Mouse (Mus musculus): ENCODE data around the gene Gfer. TPM values are rescaled to one million over a fixed set of nuclear protein-coding genes. Genes with fewer than 3 reads are reported as not detected.

Gene Gfer
- total and polyA plus RNA-seq, 3 experiments, result 83.0 to 86.8 TPM; not detected in 1

GRCm38 (mm10) chr17:24730787-24731186 lies 34.8 kb upstream of the Gfer start:
- H3K4me3 ChIP-seq (ENCODE audit: control insufficient read depth in 1 of 2, insufficient read depth in 1 of 2, low read depth in 2 of 2, low read length in 2 of 2), result no peak overlapping the region
- no peak overlapping the region for H3K27ac ChIP-seq (ENCODE audit: control insufficient read depth, low read depth, low read length)
- H3K9ac ChIP-seq (ENCODE audit: control insufficient read depth, low read depth, low read length, poor library complexity, severe bottlenecking), result no peak overlapping the region
- DNase-seq (ENCODE audit: low read depth, low spot score), result no peak
- peaks cover 0 to 17% of the 10 kb centered on the region in 2 experiments; a peak in 3 of 4 replicates for H3K4me1 ChIP-seq (ENCODE audit: control insufficient read depth in 1 of 2, insufficient read depth in 2 of 2, low read length in 2 of 2)
- H3K9me3 ChIP-seq (replicated peaks; ENCODE audit: insufficient read depth, low read length), result no peaks in the 10 kb centered on the region
- H3K36me3 ChIP-seq (ENCODE audit: control insufficient read depth in 1 of 2, insufficient read depth in 2 of 2, low read length in 2 of 2), result peaks cover 0 to 5% of the 10 kb centered on the region in 2 experiments; a peak in 1 of 4 replicates
- TF ChIP-seq RCOR1 (IDR thresholded peaks at IDR 0.05; ENCODE audit: low read depth, low read length), result no peak
- no peaks in the 10 kb centered on the region for H3K79me2 ChIP-seq (ENCODE audit: control insufficient read depth, insufficient read depth, low read length, poor library complexity)
- H3K27me3 ChIP-seq (ENCODE audit: control insufficient read depth in 1 of 2, insufficient read depth in 2 of 2, low read length in 2 of 2), result no peaks in the 10 kb centered on the region

- Histone ChIP-seq H3K9me3 (replicated peaks; ENCODE audit: insufficient read depth, low read length) (no peaks in the 10 kb centered on the region), H3K27ac (ENCODE audit: control insufficient read depth, low read depth, low read length) (no peak overlapping the region), H3K27me3 (ENCODE audit: control insufficient read depth in 1 of 2, insufficient read depth in 2 of 2, low read length in 2 of 2) (no peaks in the 10 kb centered on the region), H3K36me3 (ENCODE audit: control insufficient read depth in 1 of 2, insufficient read depth in 2 of 2, low read length in 2 of 2) (peaks cover 0 to 5% of the 10 kb centered on the region in 2 experiments; a peak in 1 of 4 replicates), H3K4me1 (ENCODE audit: control insufficient read depth in 1 of 2, insufficient read depth in 2 of 2, low read length in 2 of 2) (peaks cover 0 to 12% of the 10 kb centered on the region in 2 experiments; a peak in 3 of 4 replicates), H3K4me3 (ENCODE audit: control insufficient read depth in 1 of 2, insufficient read depth in 1 of 2, low read depth in 2 of 2, low read length in 2 of 2) (no peak overlapping the region), H3K9ac (ENCODE audit: control insufficient read depth, low read depth, low read length, poor library complexity, severe bottlenecking) (no peak overlapping the region), H3K79me2 (ENCODE audit: control insufficient read depth, insufficient read depth, low read length, poor library complexity) (peaks cover under 1% of the 10 kb centered on the region)
- DNase-seq (ENCODE audit: low read depth, low spot score), result no peak
- TF ChIP-seq MAZ (IDR thresholded peaks at IDR 0.05; ENCODE audit: low read depth, low read length) (no peak), SIN3A (IDR thresholded peaks at IDR 0.05; ENCODE audit: low read length) (no peak), MEF2A (IDR thresholded peaks at IDR 0.05; ENCODE audit: extremely low read depth, insufficient replicate concordance, low read depth, low read length, poor library complexity, severe bottlenecking) (no peak), USF2 (IDR thresholded peaks at IDR 0.05; ENCODE audit: borderline replicate concordance in 1 of 2, insufficient read depth in 1 of 2, low read depth in 1 of 2, low read length in 2 of 2) (no peak), TAL1 (IDR thresholded peaks at IDR 0.05; ENCODE audit: low read length) (no peak), TBP (IDR thresholded peaks at IDR 0.05; ENCODE audit: low read depth, low read length) (no peak), NRF1 (IDR thresholded peaks at IDR 0.05; ENCODE audit: insufficient read depth, low read depth, low read length, poor library complexity, severe bottlenecking) (no peak), ZMIZ1 (IDR thresholded peaks at IDR 0.05; ENCODE audit: low read depth, low read length) (no peak), BHLHE40 (IDR thresholded peaks at IDR 0.05; ENCODE audit: borderline replicate concordance, low read depth, low read length) (no peak), CHD2 (IDR thresholded peaks at IDR 0.05; ENCODE audit: low read length) (no peak), USF1 (IDR thresholded peaks at IDR 0.05; ENCODE audit: low read depth, low read length) (no peak)
Measured at GRCm38 (mm10) chr17:24729067-24729466, 33.1 kb upstream of the Gfer start.

- Histone ChIP-seq H3K36me3 (ENCODE audit: control insufficient read depth in 1 of 2, insufficient read depth in 2 of 2, low read length in 2 of 2) (peaks cover 0 to 5% of the 10 kb centered on the region in 2 experiments; a peak in 1 of 4 replicates), H3K9ac (ENCODE audit: control insufficient read depth, low read depth, low read length, poor library complexity, severe bottlenecking) (no peak overlapping the region), H3K9me3 (replicated peaks; ENCODE audit: insufficient read depth, low read length) (no peaks in the 10 kb centered on the region), H3K4me3 (ENCODE audit: control insufficient read depth in 1 of 2, insufficient read depth in 1 of 2, low read depth in 2 of 2, low read length in 2 of 2) (no peak overlapping the region), H3K4me1 (ENCODE audit: control insufficient read depth in 1 of 2, insufficient read depth in 2 of 2, low read length in 2 of 2) (peaks cover 0 to 12% of the 10 kb centered on the region in 2 experiments; a peak in 3 of 4 replicates), H3K27ac (ENCODE audit: control insufficient read depth, low read depth, low read length) (no peak overlapping the region), H3K79me2 (ENCODE audit: control insufficient read depth, insufficient read depth, low read length, poor library complexity) (peaks cover 10% of the 10 kb centered on the region), H3K27me3 (ENCODE audit: control insufficient read depth in 1 of 2, insufficient read depth in 2 of 2, low read length in 2 of 2) (no peaks in the 10 kb centered on the region)
- TF ChIP-seq ELF1 (IDR thresholded peaks at IDR 0.05; ENCODE audit: low read depth, low read length), result no peak
- no peak for TF ChIP-seq ETS1 (IDR thresholded peaks at IDR 0.05; ENCODE audit: low read depth, low read length)
- no peak for TF ChIP-seq TAL1 (IDR thresholded peaks at IDR 0.05; ENCODE audit: low read length)
- no peak for TF ChIP-seq NRF1 (IDR thresholded peaks at IDR 0.05; ENCODE audit: insufficient read depth, low read depth, low read length, poor library complexity, severe bottlenecking)
- TF ChIP-seq KAT2A (conservative IDR thresholded peaks at IDR 0.05; ENCODE audit: low read depth, low read length), result no peak
- DNase-seq (ENCODE audit: low read depth, low spot score), result no peak
Measured at GRCm38 (mm10) chr17:24728184-24728583, 32.2 kb upstream of the Gfer start.

Data from MEL (cell line).